Mouse (Mus musculus) right cerebral cortex, adult 18-20 months (tissue): ENCODE measurements around the gene Tmed9.
"Not testable (repeated sequence)": the region's sequence is repeated elsewhere in the genome, so short reads cannot be mapped to it uniquely, and the experiment has no call there.

Source experiments
- DNase-seq: peaks from one replicate; pipeline ENCODE4 v3.0.0; 2022; ENCODE audit warnings: mixed read lengths

The Tmed9 gene

GRCm38 (mm10) chr13:55613471-55613870 lies 39.9 kb downstream of the Tmed9 start:
- DNase-seq, result no peak

GRCm38 (mm10) chr13:55619328-55619727 lies 45.8 kb downstream of the Tmed9 start:
- DNase-seq, result no peak

- DNase-seq, result no peak
Measured at GRCm38 (mm10) chr13:55620275-55620674, 46.7 kb downstream of the Tmed9 start.

- DNase-seq, result not testable (repeated sequence)
Measured at GRCm38 (mm10) chr13:55622156-55622648, 48.7 kb downstream of the Tmed9 start.

GRCm38 (mm10) chr13:55622649-55623541 lies 49.4 kb downstream of the Tmed9 start, which contains the start of gene Caml:
Gene Caml, plus strand, starts transcription at chr13:55623005.
- peak; percentile 90 for DNase-seq

- DNase-seq, result peak; percentile 91
Measured at GRCm38 (mm10) chr13:55634639-55635127, 61.2 kb downstream of the Tmed9 start, which contains the start of gene Ddx46. Gene Ddx46, plus strand, starts transcription at chr13:55635027.

GRCm38 (mm10) chr13:55635146-55635571 lies 61.6 kb downstream of the Tmed9 start:
- no peak for DNase-seq

- no peak for DNase-seq
Measured at GRCm38 (mm10) chr13:55636185-55636983, 62.9 kb downstream of the Tmed9 start.

GRCm38 (mm10) chr13:55640480-55640879 lies 66.9 kb downstream of the Tmed9 start:
- peak; percentile 49 for DNase-seq

- no peak for DNase-seq
Measured at GRCm38 (mm10) chr13:55644525-55644924, 71.0 kb downstream of the Tmed9 start.
